Mouse (Mus musculus): Measurements from ENCODE around the gene Fbxo22. TPM values are rescaled to one million over a fixed set of nuclear protein-coding genes. Genes with fewer than 3 reads are reported as not detected.

Gene Fbxo22
- polyA plus RNA-seq (2015; fragmentation: Nextera tagmentation; extraction: Ambion mirVana) = 84.3 and 85.7 TPM in 2 replicates

DNA sequence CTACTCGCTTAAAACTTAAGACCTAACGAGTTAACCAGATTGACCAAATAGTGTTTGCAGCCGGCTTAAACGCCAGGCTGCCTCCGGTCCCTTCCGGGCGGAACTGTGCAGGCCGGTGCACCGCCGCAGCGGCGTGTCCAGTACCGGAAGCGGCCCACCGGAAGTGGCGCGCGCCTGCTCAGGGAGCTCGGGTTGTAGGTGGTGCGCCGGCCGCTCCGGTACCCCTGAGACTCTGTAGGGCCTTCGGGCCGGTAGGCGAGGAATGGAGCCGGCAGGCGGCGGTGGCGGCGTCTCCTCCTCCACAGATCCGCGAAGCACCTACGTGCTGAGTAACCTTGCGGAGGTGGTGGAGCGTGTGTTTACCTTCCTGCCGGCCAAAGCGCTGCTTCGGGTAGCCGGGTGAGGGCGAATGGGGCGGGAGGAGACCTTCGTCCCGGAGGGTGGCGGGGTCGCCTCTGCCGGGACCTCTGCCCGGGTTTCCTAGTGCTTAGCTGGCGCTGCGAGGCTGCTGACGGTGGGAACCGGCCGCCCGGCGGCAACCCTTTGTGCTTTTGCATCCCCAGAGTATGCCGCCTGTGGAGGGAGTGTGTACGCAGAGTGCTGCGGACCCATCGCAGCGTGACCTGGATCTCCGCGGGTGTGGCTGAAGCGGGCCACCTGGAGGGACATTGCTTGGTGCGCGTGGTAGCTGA, at the start of gene Fbxo22:
Gene Fbxo22, plus strand, starts transcription at position 136 of the 692 bp plus-strand sequence.
- Histone ChIP-seq H3K4me1 (ENCODE audit: control insufficient read depth, insufficient read depth, low read depth, low read length) (peaks cover 23% of the 10 kb centered on the region), H3K4me3 (ENCODE audit: low read length) (peak within 1 kb of the TSS; percentile 68), H3K9me3 (ENCODE audit: control insufficient read depth, low read length) (no peaks in the 10 kb centered on the region), H3K4me2 (ENCODE audit: low read length) (peak within 1 kb of the TSS; percentile 84), H3K36me3 (ENCODE audit: control insufficient read depth, insufficient read depth, low read length) (peaks cover under 1% of the 10 kb centered on the region; the same call in 1 of the 2 replicates), H3K27ac (ENCODE audit: low read depth, low read length) (peak within 1 kb of the TSS; percentile 90), H3K27me3 (replicated peaks; ENCODE audit: control insufficient read depth, insufficient read depth, low read length) (no peaks in the 10 kb centered on the region), H3K9ac (ENCODE audit: low read depth, low read length) (peak within 1 kb of the TSS; percentile 92)
- peak; percentile 99 for ATAC-seq
- under 1% methylated on average over 64 of the region's 65 CpGs for WGBS

DNA sequence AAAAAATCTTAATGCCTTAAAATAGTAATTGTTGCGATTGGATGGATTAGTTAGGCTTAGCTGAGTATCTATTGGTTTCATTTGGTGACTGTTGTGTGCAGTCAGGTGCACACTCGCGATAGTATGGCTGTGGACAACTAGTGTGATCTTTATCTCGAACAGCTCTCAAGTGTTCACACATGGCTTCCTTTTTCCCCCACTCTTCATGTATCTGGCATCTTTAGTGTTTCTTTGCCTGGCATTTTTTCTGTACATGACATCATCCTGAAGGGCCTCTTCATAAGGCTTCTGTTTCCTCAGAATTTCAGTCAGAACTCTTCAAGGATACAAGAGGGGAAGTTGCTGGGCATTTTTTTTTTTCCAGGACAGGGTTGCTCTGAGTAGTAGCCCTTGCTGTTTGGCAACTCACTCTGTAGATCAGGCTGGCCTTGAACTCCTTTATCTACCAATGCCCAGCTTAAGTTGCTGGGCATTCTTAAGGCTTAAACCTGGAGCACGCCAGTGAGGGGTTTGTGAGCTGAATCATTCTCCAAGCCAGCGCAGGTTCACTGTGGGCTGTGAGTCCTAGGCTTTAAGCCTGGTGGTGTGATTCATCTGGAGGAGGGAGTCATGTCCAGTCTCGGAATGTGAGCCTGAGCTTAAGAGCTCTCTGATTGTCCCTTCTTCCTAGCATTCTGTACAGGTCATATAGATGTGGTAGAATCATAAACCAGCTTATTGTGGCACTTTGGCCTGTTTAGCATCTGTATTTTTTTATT, 37.9 kb upstream of the Fbxo22 start:
- Histone ChIP-seq H3K36me3 (ENCODE audit: control insufficient read depth, insufficient read depth, low read length) (no peaks in the 10 kb centered on the region), H3K4me2 (ENCODE audit: low read length) (no peak overlapping the region), H3K4me1 (ENCODE audit: control insufficient read depth, insufficient read depth, low read depth, low read length) (no peaks in the 10 kb centered on the region), H3K27ac (ENCODE audit: low read depth, low read length) (no peak overlapping the region), H3K9ac (ENCODE audit: low read depth, low read length) (no peak overlapping the region), H3K27me3 (replicated peaks; ENCODE audit: control insufficient read depth, insufficient read depth, low read length) (no peaks in the 10 kb centered on the region), H3K4me3 (ENCODE audit: low read length) (no peak overlapping the region), H3K9me3 (ENCODE audit: control insufficient read depth, low read length) (no peaks in the 10 kb centered on the region)
- WGBS = 95% methylated on average over 7 of the region's 7 CpGs
- no peak for ATAC-seq

DNA sequence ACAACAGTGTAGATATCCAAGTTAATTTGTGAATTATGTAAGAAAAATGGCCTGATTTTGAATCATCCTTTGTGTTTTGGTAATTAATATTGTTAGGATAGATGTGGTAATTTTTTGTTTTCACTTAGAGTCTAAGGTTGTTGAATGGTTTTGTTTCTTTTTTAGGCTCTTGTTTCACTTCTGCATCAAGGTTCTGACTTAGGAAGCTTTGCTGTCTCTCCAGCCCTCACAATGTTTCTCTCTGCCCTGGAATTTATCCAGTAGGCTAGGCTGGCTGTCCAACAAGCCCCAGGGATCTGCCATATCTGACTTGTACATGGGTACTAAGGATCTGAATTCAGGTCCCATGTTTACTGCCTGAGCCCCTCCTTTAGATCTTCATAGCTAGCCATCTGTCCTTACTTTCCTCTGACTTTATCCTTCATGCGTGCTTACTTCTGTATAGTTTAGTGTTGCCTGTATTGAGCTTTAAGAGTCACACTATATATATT, 36.5 kb upstream of the Fbxo22 start:
- 100% methylated on average over 1 of the region's 1 CpGs for WGBS
- no peak for ATAC-seq
- Histone ChIP-seq H3K9ac (ENCODE audit: low read depth, low read length) (no peak overlapping the region), H3K27me3 (replicated peaks; ENCODE audit: control insufficient read depth, insufficient read depth, low read length) (no peaks in the 10 kb centered on the region), H3K9me3 (ENCODE audit: control insufficient read depth, low read length) (no peaks in the 10 kb centered on the region), H3K4me3 (ENCODE audit: low read length) (no peak overlapping the region), H3K4me2 (ENCODE audit: low read length) (no peak overlapping the region), H3K36me3 (ENCODE audit: control insufficient read depth, insufficient read depth, low read length) (no peaks in the 10 kb centered on the region), H3K27ac (ENCODE audit: low read depth, low read length) (no peak overlapping the region), H3K4me1 (ENCODE audit: control insufficient read depth, insufficient read depth, low read depth, low read length) (no peaks in the 10 kb centered on the region)

DNA sequence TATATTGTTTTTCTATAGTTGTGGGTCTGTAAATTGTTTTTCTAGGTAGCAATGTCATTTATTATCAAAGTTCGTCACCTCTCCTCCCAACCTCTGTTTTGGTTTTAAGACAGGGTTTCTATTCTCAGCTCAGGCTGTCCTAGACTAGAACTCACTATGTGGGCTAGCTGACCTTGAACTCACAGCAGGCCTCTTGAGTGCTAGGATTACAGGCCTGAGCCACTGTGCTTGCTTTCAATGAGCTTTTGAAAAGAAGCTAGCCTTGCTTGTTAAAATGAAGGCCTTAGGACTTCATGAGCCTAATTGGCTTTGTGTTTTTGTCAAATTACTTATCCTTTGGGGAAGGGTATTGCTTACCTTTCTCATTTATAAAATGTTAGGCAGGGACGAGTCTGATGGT, 34.5 kb upstream of the Fbxo22 start:
- ATAC-seq = no peak
- Histone ChIP-seq H3K4me3 (ENCODE audit: low read length) (no peak overlapping the region), H3K4me2 (ENCODE audit: low read length) (no peak overlapping the region), H3K36me3 (ENCODE audit: control insufficient read depth, insufficient read depth, low read length) (no peaks in the 10 kb centered on the region), H3K4me1 (ENCODE audit: control insufficient read depth, insufficient read depth, low read depth, low read length) (no peaks in the 10 kb centered on the region), H3K27ac (ENCODE audit: low read depth, low read length) (no peak overlapping the region), H3K9ac (ENCODE audit: low read depth, low read length) (no peak overlapping the region), H3K27me3 (replicated peaks; ENCODE audit: control insufficient read depth, insufficient read depth, low read length) (no peaks in the 10 kb centered on the region), H3K9me3 (ENCODE audit: control insufficient read depth, low read length) (no peaks in the 10 kb centered on the region)
- WGBS = 79% methylated on average over 2 of the region's 2 CpGs

DNA sequence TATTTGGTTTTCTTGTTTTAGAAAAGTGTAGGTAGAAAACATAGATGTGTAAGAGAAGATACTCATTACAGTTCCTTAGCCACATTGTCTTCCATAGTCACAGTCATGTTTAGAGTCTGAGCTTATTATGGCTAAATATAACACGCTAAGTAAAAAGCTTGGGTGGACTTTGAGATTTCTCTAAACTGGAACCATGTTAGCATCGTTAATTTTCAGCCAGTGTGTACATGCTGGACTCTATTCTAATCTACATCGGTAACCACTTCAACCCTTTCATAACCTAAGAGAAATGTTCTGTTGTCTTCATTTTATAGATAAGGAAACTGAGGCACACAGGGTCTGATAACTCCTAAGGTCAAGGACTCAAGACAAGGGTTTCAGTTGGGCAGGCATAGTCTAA, 12.8 kb upstream of the Fbxo22 start:
- Histone ChIP-seq H3K27me3 (replicated peaks; ENCODE audit: control insufficient read depth, insufficient read depth, low read length) (no peaks in the 10 kb centered on the region), H3K9ac (ENCODE audit: low read depth, low read length) (no peak overlapping the region), H3K4me1 (ENCODE audit: control insufficient read depth, insufficient read depth, low read depth, low read length) (no peaks in the 10 kb centered on the region), H3K4me3 (ENCODE audit: low read length) (no peak overlapping the region), H3K4me2 (ENCODE audit: low read length) (no peak overlapping the region), H3K27ac (ENCODE audit: low read depth, low read length) (no peak overlapping the region), H3K9me3 (ENCODE audit: control insufficient read depth, low read length) (no peaks in the 10 kb centered on the region), H3K36me3 (ENCODE audit: control insufficient read depth, insufficient read depth, low read length) (0 out of 2 replicates have a peak, but pooled peaks cover 5% of the 10 kb centered on the region)
- ATAC-seq = no peak
- 93% methylated on average over 3 of the region's 3 CpGs for WGBS

DNA sequence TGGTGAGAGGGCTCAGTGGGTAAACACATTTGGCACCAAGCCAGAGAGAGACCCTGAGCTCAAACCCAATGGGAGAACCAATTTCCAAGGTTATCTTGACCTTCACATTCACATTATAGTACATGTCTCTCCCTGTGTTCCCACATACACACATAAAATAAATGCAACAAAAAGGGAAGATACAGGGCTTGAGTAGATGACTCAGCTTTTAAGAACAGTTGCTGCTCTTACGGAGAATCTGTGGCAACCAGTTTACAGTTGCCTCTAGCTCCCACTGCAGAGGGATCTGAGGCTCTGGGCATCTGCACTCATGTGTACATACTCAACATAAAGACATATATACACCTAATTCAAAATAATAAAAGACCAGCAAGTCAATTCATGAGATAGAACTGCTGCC, 10.5 kb upstream of the Fbxo22 start:
- Histone ChIP-seq H3K27me3 (replicated peaks; ENCODE audit: control insufficient read depth, insufficient read depth, low read length) (no peaks in the 10 kb centered on the region), H3K36me3 (ENCODE audit: control insufficient read depth, insufficient read depth, low read length) (no peaks in the 10 kb centered on the region; the same call in 1 of the 2 replicates), H3K9ac (ENCODE audit: low read depth, low read length) (no peak overlapping the region), H3K4me2 (ENCODE audit: low read length) (no peak overlapping the region), H3K4me1 (ENCODE audit: control insufficient read depth, insufficient read depth, low read depth, low read length) (no peaks in the 10 kb centered on the region), H3K27ac (ENCODE audit: low read depth, low read length) (no peak overlapping the region), H3K4me3 (ENCODE audit: low read length) (no peak overlapping the region), H3K9me3 (ENCODE audit: control insufficient read depth, low read length) (no peaks in the 10 kb centered on the region)
- 94% methylated on average over 1 of the region's 1 CpGs for WGBS
- no peak for ATAC-seq

DNA sequence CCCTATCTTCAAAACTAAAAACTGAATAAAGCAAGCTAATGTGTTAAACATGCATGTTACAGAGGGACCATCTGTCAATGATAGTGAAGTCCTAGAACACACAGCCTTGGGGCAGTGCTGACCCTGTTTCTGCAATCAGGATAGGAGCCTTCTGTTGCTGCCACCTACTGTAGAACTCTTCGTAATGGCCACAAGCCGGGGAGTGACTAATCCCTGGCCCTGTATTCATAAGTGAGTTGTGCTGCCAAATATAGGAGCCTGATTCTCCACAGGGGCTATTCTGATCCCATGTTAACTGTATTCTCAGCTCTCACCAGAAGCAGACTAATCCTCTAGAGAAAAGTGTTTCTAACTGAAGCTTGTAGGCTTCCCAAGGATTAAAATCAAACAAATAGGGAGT, 9.4 kb upstream of the Fbxo22 start:
- WGBS = 56% methylated on average over 2 of the region's 2 CpGs
- no peak overlapping the region for H3K4me3 ChIP-seq (ENCODE audit: low read length)

DNA sequence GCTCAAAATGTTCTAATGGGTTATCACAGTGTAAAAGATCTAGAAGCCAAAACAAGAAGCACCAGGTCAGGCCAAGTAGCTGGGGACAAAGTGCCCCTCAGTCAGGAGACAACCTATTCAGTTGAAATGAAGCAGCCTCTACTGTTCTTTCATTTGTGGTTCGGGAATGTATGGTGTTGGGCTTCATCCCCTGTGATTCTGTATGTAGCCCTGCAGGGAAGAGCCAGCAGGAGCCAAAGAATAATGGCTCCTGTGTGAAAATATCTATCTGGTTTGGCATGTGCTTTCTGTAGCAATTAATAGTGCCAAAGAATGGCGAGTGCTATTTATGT, 301 bp upstream of the Fbxo22 start:
- H3K4me2 ChIP-seq (ENCODE audit: low read length) = peak overlapping the region; percentile 84
- peak overlapping the region; percentile 68 for H3K4me3 ChIP-seq (ENCODE audit: low read length)
- ATAC-seq = peak; percentile 51
- no peaks in the 10 kb centered on the region for H3K9me3 ChIP-seq (ENCODE audit: control insufficient read depth, low read length)
- WGBS = 0% methylated on average over 2 of the region's 2 CpGs
- peak overlapping the region; percentile 92 for H3K9ac ChIP-seq (ENCODE audit: low read depth, low read length)
- 0 out of 2 replicates have a peak, but pooled peaks cover 2% of the 10 kb centered on the region for H3K36me3 ChIP-seq (ENCODE audit: control insufficient read depth, insufficient read depth, low read length)
- peaks cover 23% of the 10 kb centered on the region for H3K4me1 ChIP-seq (ENCODE audit: control insufficient read depth, insufficient read depth, low read depth, low read length)
- H3K27me3 ChIP-seq (replicated peaks; ENCODE audit: control insufficient read depth, insufficient read depth, low read length) = no peaks in the 10 kb centered on the region
- H3K27ac ChIP-seq (ENCODE audit: low read depth, low read length) = peak overlapping the region; percentile 90

More for the DNA sequence above, 9.4 kb upstream of the Fbxo22 start:
- Histone ChIP-seq H3K36me3 (ENCODE audit: control insufficient read depth, insufficient read depth, low read length) (peaks cover 2% of the 10 kb centered on the region; the same call in 1 of the 2 replicates), H3K9me3 (ENCODE audit: control insufficient read depth, low read length) (no peaks in the 10 kb centered on the region), H3K4me2 (ENCODE audit: low read length) (no peak overlapping the region), H3K9ac (ENCODE audit: low read depth, low read length) (no peak overlapping the region), H3K4me1 (ENCODE audit: control insufficient read depth, insufficient read depth, low read depth, low read length) (no peaks in the 10 kb centered on the region), H3K27me3 (replicated peaks; ENCODE audit: control insufficient read depth, insufficient read depth, low read length) (no peaks in the 10 kb centered on the region), H3K27ac (ENCODE audit: low read depth, low read length) (no peak overlapping the region)
- no peak for ATAC-seq

DNA sequence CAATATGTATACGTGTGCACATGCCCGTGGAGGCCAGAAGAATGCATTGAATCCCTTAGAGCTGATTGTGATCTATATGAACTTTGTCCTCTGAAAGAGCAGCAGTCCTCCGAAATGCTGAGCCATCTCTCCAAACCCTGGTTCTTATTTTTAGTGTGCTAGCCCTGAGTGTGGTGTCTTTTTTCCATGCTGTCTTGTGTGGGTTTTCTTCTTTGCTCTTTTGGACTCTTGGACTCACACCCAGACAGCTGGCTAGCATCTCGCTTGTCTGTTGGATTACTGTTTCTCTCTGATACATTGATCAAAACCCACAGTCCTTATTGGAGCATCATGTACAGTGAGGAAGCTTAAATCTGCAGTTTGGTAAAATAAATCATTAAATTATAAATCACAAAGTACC, 2.9 kb downstream of the Fbxo22 start:
- 71% methylated on average over 4 of the region's 4 CpGs for WGBS
- Histone ChIP-seq H3K9me3 (ENCODE audit: control insufficient read depth, low read length) (no peaks in the 10 kb centered on the region), H3K36me3 (ENCODE audit: control insufficient read depth, insufficient read depth, low read length) (peaks cover 9% of the 10 kb centered on the region), H3K27me3 (replicated peaks; ENCODE audit: control insufficient read depth, insufficient read depth, low read length) (no peaks in the 10 kb centered on the region), H3K4me3 (ENCODE audit: low read length) (no peak overlapping the region), H3K27ac (ENCODE audit: low read depth, low read length) (no peak overlapping the region), H3K4me1 (ENCODE audit: control insufficient read depth, insufficient read depth, low read depth, low read length) (peaks cover 23% of the 10 kb centered on the region), H3K9ac (ENCODE audit: low read depth, low read length) (peak overlapping the region; percentile 24; the same call in 1 of the 2 replicates), H3K4me2 (ENCODE audit: low read length) (no peak overlapping the region)
- ATAC-seq = no peak
